Mouse (Mus musculus): Measurements from ENCODE around the gene Zfp710.

Zfp710 gene

GRCm38 (mm10) chr7:80057781-80058180 is 33.2 kb downstream of the Zfp710 start:
- DNase-seq: peak; percentile 36 to 54

GRCm38 (mm10) chr7:80058405-80059063 is 33.9 kb downstream of the Zfp710 start:
- peak; percentile 16 to 21 for DNase-seq

- DNase-seq: peak; percentile 13 to 28
Observed at GRCm38 (mm10) chr7:80059064-80059838, 34.6 kb downstream of the Zfp710 start.

- peak; percentile 40 to 45 for DNase-seq
Observed at GRCm38 (mm10) chr7:80060012-80060778, 35.6 kb downstream of the Zfp710 start.

- peak; percentile 62 to 76 for DNase-seq
Observed at GRCm38 (mm10) chr7:80062083-80062826, 37.6 kb downstream of the Zfp710 start.

GRCm38 (mm10) chr7:80063244-80063643 is 38.6 kb downstream of the Zfp710 start:
- DNase-seq: no peak

GRCm38 (mm10) chr7:80063902-80064736 is 39.5 kb downstream of the Zfp710 start:
- DNase-seq: no peak

- no peak for DNase-seq
Observed at GRCm38 (mm10) chr7:80065250-80065649, 40.6 kb downstream of the Zfp710 start.

GRCm38 (mm10) chr7:80066675-80067455 is 42.3 kb downstream of the Zfp710 start:
- DNase-seq: no peak

- no peak for DNase-seq
Observed at GRCm38 (mm10) chr7:80068341-80068740, 43.7 kb downstream of the Zfp710 start.

- no peak for DNase-seq
Observed at GRCm38 (mm10) chr7:80069615-80070327, 45.2 kb downstream of the Zfp710 start.

- DNase-seq: no peak
Observed at GRCm38 (mm10) chr7:80071209-80071608, 46.6 kb downstream of the Zfp710 start.

GRCm38 (mm10) chr7:80072297-80072696 is 47.7 kb downstream of the Zfp710 start:
- DNase-seq: no peak

- no peak for DNase-seq
Observed at GRCm38 (mm10) chr7:80073506-80073905, 48.9 kb downstream of the Zfp710 start.

GRCm38 (mm10) chr7:80074921-80075441 is 50.4 kb downstream of the Zfp710 start:
- DNase-seq: peak in 1 of 2 experiments; percentile 59

GRCm38 (mm10) chr7:80075946-80076583 is 51.5 kb downstream of the Zfp710 start:
- DNase-seq: peak in 1 of 2 experiments; percentile 27

- peak in 1 of 2 experiments; percentile 21 for DNase-seq
Observed at GRCm38 (mm10) chr7:80076961-80077716, 52.5 kb downstream of the Zfp710 start.

GRCm38 (mm10) chr7:80077801-80078200 is 53.2 kb downstream of the Zfp710 start:
- DNase-seq: peak in 1 of 2 experiments; percentile 30

Data from cerebellum, postnatal 25 days (tissue).